Mouse (Mus musculus) urinary bladder, postnatal 25 days (tissue): ENCODE data around the gene Cfd.

Experiments
- DNase-seq: peaks from one replicate; pipeline ENCODE4 v3.0.0; 2022; ENCODE audit warnings: low spot score

The Cfd gene

DNA sequence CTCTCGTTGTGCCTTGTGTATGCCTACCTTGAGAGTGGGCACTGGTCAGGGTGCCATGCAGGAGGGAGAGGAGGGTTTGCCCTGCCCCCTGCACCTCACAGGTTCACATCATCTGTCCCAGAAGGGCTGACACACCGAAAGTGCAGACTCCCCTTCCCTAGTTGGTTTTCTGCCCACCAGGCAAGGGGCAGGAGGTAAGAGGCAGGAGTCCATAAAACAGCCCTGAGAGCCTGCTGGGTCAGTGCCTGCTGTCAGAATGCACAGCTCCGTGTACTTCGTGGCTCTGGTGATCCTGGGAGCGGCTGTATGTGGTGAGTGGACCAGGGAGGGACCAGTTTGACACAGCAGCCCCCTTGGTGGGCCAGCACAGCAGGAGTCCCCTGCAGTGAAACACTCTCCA is at the start of gene Cfd:
Gene Cfd, plus strand, starts transcription at position 184 of the 400 bp plus-strand sequence.
- no peak for DNase-seq

DNA sequence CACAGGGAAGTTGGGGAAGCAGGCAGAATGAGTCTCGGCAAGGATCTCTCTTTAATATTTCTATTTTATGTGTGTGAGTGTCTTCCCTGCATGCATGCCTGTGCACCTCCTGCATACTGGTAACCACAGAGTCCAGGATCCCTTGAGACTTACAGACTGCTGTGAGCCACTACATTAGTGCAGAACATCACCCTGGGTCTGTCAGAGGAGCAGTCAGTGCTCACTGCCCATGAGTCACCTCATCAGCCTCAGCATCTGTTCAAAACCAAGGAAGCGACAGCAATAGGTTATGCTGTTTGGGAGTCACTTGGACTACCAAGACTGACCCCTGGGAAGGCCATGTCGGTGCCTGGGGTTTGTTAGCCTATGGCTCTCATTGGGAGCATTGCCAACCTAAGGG is 48.3 kb upstream of the Cfd start:
- DNase-seq: no peak

DNA sequence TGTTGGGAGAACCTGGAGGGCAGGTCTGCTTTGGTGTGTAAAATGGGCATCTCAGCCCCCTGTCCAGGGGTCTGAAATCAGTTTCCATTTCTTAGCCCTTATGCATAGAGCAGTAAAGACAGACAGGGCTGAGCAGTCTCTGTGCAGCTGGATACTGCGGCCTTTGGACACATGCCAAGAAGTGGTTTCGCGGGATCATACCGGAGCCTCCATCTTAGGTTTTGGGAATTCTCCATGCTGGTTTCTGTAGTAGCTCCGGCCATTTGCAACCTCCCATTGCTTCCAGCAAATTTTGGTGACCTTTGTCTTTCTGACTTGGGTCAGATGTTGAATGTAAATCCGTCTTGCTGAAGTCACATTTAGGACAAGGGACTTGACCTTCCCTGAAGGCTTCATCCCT is 47.2 kb upstream of the Cfd start:
- DNase-seq: no peak

DNA sequence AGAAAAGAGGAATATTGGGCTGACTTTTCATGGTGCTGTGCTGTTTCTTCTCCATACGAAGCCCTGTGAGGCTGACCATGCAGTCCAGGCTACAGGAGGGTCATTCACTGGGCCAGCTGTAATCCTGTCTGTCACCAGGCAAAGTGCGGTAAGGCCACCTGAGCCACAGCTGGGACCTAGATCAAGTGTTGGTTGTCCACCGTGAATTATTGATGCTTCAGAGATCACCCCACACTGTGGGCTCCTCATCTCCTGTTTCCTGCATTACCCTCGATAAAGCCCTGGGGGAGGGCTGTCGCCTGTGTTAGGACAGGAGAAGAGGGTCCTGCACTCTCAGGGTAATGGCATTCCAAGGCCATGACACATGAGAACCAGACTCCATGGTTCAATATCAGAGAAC is 44.1 kb upstream of the Cfd start:
- DNase-seq: no peak

DNA sequence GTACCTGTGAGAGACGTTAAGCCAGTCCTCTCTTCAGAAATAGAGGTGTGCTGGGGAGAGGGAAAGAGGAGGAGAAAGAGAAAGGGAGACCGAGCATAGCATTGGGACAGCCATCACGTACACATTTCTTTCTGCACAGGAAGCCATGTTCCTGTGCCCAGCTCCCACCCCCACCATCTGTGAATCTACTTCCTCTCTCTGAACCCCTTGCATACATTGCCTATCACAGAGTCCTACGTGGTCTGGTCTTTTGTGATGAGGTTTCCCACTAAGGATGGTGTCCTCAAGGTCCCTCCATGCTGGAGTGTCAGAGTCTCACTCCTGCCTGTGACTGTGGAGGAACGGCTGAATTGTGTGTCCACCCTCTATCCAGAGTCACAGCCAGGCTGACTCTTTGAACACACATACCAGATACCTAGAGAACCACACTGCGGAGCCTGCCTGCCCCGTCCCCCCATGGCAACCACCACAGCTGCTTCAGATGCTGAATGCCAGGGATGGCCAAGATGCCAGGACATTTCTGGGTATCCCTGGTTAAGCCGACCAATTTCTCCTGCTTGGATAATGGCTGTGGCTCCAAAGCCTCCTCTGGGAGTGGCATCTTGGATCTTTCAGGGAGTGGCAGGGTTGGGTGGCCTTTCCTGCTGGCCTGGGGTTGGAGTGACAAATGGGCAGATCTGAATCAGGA is 40.6 kb upstream of the Cfd start:
- DNase-seq: no peak

DNA sequence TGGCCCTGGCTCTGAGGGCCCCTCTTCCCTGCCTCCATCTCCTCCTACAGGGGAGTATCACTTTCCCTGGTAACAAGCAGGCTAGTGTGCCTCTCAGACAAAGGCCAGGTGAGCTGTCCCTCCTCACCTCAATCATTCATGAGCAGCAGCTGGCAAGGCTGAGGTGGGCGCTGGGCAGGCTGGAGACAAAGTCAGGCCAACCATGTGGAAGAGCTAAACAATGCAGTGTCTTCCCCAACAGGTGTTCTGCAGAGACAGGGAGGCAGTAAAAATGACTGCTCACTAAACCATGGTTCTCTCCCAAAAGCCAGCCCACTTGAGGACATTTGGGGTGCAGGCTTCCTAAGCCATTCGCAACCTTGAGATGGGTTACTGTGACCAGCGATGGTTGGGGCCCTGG is 39.0 kb upstream of the Cfd start:
- DNase-seq: no peak

DNA sequence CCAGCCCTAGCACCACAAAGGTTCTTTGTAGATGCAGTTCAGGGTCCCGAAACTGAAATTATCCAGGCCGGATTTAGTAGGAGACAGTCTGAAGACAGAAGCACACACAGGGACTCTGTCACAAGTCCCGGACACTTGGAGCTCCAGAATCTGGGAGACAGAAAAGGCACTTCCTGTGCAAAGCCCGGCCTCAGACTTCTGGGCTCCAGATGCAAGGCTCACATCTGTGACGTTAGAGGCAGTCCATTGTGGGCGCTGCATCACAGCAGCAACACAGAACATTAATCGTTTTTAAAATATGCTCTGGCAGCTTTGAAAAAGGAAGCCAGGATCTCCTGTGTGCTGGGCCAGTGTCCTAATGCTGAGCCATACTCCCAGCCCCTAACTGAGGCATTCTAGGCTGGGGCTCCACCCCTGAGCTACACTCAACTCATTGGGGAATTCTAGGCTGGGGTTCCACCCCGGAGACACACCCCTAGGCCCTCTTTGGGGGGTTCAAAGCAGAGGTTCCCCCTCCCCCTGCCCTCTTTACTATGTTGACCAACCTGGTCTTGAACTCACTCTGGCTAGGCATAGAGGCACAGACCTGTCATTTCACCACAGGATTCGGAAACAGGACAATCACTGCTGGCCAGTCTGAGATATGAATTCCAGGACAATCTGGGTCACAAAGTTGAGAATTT is 38.4 kb upstream of the Cfd start:
- no peak for DNase-seq

DNA sequence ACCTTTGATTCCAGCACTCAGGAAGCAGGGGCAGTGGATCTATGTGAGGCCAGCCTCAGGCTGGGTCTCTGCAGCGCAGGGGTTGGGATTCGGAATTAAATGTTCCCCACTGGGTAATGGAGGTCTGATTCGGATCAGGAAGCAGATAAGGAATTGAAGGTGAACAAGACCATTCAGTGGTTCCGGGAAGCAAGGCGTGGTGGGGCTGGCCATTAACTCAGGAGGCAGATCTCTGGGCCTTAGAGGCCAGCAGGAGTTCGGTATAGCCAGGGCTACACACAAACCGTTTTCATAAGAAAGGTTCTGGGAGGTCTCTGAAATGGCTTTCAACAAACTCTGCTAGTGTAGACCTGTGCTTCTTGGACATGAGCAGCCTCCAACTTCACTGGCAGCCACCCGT is 37.8 kb upstream of the Cfd start:
- DNase-seq: no peak

DNA sequence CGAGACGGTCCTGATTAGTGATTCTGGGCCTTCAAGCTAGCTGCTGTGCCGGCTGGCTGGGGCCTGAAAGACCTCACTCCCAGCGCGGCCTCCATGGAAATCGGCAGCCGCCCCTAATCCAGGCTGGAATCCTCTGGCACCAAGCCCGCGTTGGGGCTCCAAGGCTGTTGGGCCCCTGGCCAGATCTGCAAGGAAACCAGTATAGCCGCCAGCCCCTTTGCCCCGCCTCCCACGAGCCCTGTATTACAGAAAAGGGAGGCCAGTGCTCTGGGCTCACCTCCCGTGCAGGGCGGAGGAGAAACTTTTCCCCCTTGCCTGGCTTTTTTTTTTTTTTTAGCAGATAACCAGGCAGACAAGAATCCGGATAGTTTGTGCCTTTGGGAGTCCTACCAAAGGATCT is 37.3 kb upstream of the Cfd start:
- peak; percentile 96 for DNase-seq

DNA sequence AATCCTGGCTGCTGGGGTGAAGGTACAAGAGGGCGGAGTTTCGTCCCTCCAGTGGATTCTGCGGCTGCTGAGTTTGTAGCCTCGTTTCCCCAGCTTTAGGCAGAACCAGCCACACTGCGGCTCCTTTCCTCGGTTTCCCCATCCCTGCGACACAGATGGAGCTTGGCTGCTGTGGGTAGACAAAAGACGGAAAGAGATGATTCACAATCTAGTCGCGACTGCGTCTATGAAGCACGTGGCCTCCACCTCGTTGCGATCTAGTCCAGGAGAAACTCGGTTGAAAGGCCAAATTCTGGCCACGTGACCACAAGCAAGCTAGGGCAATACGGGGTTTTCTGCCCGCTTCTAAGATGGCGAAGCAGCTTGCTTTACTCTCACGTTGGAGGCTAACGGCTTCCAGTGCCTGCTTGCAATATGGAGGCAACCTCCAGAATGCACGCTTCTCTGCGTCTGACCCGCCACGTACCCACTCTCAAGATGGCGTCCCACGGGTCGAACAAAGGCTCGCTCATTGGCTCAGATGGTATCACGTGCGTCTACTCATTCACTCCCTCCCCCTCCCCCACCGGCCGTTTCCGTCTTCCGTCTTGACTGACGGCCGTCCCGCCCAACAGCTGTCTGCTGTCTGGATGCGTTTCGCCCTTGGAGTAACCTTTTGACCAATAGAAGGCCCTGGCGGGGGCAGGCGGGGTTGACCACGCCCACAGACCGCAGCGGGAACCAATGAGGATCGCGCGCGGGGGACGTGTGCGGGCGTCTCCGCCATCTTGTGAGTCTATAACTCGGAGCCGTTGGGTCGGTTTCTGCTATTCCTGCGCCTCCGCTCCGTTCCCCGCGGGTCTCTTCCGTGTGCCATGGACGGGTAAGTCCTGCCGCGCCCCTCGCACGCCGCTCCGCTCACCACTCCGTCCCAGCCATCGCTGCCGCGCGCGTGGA is 36.5 kb upstream of the Cfd start, which contains the start of gene Ptbp1:
Gene Ptbp1, plus strand, starts transcription at position 568 of the 936 bp plus-strand sequence.
- DNase-seq: peak; percentile 96

DNA sequence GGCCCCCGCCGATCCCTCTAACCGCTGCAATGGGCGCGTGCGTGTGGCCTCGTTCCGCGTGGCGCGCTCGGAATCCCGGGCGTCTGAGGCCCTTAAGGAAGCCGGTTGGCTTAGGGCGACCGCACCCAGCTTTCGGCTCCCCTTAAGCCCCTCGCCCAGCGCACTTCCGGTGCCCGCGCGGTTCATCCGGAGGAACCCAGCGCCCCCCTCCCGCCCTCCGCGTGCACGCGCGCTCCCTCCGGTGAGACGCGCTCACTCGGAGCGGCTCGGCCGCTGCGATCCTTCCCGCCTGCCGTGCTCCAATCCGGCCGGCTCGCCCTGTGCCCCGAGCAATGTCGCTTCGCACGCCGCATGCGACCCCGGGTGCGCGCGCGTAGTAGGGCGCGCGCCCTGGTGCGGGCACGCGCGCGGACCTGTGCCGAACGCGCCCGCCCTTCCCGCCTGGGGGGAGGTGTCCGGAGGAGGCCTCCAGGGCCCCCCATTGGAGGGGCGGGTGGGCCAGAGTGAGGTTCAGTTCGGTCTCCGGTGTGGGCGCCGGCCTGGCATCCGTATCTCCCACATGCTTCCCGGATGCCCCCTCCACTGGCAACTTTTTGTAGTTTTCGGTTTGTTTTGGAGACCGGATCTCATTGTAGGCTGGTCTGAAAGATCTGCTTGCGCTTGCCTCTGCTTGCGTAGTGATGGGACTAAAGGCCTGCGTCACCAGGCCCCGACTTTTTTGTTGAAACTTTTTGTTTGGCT is 35.7 kb upstream of the Cfd start:
- peak; percentile 57 for DNase-seq

DNA sequence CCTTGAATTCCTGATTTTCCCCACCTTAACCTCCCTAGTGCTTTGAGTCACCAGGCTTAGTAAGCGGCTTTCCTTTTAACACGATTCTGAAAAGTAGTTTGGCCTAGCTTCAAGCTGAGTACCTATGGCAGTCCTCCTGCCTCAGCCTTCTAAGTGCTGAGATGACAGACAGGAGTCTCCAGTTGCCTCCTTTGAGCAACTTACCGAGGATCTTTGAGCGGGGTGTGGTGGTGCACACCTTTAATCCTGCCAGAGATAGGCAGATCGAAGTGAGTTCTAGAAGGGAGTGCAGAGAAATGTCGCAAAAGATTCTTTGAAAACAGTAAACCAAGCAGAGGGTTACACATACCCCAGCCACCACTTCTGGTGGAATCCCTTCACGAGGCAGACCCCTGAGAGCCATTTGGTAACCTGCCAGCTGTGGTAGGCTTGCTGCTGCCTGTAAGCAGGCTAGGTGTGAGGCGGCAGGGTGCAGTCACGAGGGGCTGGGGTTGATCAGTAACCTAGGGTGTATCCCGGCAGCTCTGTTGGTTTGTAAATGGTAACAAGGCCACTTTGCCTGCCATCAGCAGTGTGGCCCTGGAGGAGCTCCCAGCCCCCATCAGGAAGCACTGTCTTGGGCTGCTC is 35.0 kb upstream of the Cfd start:
- no peak for DNase-seq

DNA sequence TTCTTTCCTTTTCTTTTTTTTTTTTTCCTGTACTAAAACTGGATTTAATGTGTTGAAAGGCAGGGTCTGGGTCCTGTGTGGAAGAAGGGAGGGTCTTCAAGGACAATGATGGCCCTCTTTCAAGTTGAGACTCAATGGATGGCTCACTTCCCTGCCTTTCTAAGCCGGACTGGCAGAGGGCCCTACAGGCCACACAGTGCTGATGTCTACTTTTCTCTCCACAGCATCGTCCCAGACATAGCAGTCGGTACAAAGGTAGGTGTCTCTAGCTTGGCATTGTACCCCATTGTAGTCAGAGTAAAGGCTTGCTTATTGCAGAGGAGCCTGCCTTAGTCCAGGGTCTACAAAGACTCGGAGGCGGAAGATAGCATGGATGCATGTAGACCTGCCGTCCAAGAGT is 34.4 kb upstream of the Cfd start:
- DNase-seq: no peak

DNA sequence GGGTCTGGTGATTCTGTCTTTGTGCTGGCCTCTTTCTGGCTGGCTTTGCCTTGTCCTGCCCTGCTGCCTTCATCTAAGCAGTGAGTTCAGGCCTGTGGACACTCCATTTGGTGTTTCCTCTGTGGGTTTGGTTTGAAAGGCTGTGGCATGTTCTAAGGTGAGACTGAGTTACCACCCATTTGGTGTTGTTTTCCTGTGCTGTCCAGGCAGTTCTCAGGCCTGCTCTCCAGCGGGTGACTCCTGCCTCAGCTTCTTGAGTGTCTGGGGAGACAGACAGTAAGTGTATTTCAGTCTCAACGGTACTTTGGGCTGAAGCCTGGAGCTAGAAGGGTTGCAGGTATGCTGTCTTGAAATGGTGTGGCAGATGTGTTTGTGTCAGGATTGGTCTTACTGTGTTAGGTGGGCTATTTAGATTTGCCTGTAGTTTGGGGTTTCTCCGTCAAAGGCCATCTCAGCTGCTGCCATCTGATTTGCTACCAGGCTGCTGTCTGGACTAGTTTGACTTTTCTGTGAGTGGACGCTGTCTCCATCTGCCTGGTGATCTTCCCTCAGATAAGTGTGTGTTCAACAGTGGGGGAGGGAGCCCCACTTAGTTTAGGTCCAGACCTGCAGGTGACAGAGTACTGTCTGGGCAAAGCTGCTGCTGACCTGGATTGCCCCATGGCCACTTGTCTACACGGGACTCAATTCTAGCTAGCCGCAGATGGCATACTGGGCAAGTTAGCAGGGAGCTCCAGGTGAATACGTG is 33.8 kb upstream of the Cfd start:
- no peak for DNase-seq

DNA sequence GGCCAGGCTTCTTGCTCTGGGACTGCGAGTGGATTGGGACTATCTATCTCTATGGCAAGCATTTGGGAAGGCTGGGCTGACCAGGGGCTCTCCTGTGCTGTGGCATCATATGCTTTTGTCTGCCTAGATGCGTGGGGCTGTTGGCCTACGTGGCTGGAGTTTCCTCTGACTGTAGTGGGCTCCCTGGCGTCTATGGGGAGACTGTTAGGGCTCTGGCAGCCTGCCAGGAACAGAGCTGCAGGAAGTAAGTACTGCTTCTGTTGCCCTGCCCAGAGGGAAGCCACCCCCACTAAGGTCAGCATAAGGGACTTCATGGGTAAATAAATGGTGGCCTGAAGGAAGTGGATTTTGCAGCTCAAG is 33.2 kb upstream of the Cfd start:
- DNase-seq: peak; percentile 47

DNA sequence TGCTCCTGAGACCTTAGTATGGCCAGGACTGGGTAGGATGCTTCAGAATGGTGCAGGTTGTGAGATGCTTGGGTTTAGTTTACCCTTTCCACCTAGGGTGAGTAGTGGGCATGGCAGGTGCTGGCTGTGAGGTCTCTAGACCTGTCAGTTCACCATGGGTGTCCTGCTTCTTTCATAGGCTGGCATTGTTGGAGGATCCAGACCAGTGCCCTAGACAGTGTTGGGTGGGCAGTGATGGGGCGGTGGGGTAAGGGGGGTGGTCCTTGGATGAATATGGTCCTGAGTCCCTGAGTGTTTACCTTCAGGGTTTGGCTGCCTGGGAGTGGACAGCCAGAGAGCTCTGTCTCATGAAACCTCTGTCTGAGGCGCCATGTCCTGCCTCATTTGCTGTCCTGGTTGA is 32.8 kb upstream of the Cfd start:
- no peak for DNase-seq

DNA sequence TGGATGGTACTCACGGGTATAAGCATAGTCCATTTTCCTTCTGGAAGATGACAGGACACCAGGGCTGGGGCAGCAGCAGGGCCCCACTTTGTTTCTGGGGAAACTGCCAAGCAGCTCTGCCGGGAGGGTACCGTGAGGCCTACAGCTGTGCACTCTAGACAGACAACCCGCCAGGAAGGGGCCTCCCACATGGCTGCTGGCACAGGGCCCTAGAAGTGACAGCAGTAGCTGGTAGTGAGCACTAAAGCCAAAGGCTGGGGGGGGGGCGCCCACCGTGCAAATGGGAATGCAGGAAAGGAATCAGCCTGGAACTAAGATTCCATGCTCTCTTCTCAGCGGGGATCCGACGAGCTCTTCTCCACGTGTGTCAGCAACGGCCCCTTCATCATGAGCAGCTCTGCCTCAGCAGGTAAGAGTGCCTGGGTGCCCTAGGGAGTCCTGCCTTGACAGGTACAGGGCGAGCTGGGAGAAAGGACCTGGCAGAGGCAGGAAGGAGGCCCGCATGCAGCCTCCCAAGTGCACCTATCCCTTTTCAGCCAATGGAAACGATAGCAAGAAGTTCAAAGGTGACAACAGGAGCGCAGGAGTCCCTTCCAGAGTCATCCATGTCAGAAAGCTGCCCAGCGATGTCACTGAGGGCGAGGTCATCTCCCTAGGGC is 32.1 kb upstream of the Cfd start:
- DNase-seq: no peak

DNA sequence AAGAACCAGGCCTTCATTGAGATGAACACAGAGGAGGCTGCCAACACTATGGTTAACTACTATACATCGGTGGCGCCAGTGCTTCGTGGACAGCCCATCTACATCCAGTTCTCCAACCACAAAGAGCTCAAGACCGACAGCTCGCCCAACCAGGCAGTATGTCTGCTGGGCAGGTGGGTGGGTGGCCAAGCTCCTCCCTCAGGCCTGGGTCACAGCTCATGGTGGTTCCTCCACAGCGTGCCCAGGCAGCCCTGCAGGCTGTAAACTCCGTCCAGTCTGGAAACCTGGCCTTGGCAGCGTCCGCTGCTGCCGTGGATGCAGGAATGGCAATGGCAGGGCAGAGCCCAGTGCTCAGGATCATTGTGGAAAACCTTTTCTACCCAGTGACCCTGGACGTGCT is 31.5 kb upstream of the Cfd start:
- DNase-seq: no peak

DNA sequence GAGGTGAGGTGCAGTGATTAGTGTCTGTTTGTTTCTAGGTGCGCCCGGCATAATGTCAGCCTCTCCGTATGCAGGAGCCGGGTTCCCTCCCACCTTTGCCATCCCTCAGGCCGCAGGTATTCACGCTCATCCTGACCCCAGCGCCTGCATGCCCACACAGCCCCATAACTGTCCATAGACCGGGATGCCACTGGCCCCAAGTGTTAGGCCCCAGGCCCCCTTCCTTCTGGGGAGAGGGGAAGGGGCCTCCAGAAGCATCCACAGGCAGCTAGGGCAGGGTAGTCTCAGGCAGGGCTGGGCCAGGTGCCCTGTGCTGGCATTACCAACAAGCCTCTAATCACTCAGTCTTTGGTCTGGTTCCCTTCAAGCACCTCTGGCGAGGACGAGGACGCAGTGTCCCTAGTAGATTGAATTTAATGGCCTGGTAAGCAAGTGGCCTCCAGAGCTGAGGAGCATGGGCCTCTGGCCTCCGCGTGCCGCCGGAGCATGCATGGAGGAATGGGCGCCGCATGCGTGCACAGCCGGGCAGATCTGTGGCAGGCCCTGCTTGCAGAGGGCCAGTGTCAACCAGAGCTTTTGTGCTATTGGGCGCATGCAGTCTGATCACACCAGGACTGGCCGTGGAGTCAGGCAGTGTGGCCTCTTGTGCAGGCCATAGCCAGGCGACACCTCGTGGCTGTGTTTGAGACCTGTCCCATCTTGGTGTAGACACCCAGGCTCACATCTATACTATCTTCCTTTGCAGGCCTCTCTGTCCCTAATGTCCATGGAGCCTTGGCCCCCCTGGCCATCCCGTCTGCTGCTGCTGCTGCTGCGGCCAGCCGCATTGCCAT is 30.4 kb upstream of the Cfd start:
- no peak for DNase-seq
